ENCODE assay signal across 8 mouse cellular contexts in genomic region chr4:132072946-132073345, GRCm38 (mm10). TPM values are rescaled to one million over a fixed set of nuclear protein-coding genes. Genes with fewer than 3 reads are reported as not detected.
DNase-seq lines count a peak whose midpoint lies in the region; ATAC-seq and TF ChIP-seq lines count a peak whose summit lies in the region.

No protein-coding gene starts in this region.

- no peaks in the 10 kb centered on the region for H3K9me3 ChIP-seq in G1E (replicated peaks)

- peak; percentile 65 for DNase-seq in cerebellum, adult 9-10 months
- DNase-seq in cerebellum, postnatal 10 days = no peak
- DNase-seq in G1E (ENCODE audit: low spot score) = no peak
- DNase-seq in gastrocnemius, postnatal 25 days = peak; percentile 83
- DNase-seq in kidney, postnatal 10 days = peak; percentile 80
- DNase-seq in embryo, embryonic 11 days = no peak
- no peak for DNase-seq in right cerebral cortex, adult 2 months (ENCODE audit: low spot score in 2 of 2)

- peaks cover 55% of the 10 kb centered on the region for H3K36me3 ChIP-seq in G1E (replicated peaks)

- no peak for ATAC-seq in G1E (ENCODE audit: extremely low read depth, insufficient number of reproducible peaks, low FRiP score, poor library complexity, severe bottlenecking)
- no peak for ATAC-seq in CD4-positive, CD25-positive, alpha-beta regulatory T cell, adult 4 months

- no peak for TF ChIP-seq CTCF in G1E (IDR thresholded peaks at IDR 0.05; ENCODE audit: low read depth, low read length)

- H3K4me3 ChIP-seq in G1E (ENCODE audit: low read depth, low read length) = peak overlapping the region; percentile 93

- peaks cover 76% of the 10 kb centered on the region for H3K4me1 ChIP-seq in G1E (ENCODE audit: insufficient read depth, low read depth, low read length)

- H3K27me3 ChIP-seq in G1E (ENCODE audit: insufficient read depth, low read length) = no peaks in the 10 kb centered on the region

RNA-seq across cellular contexts. Expression of gene Gm10300, which starts 1.6 kb away (rescaled TPM):
- total RNA-seq in G1E (2014; fragmentation: Nextera tagmentation) = 0.63 and 1.2 TPM in 2 replicates
- total RNA-seq in G1E (2017) = 0.16 and 0.46 TPM in 2 replicates
- 0.26 and 0.28 TPM in 2 replicates for polyA plus RNA-seq in G1E (2012)
- total RNA-seq in gastrocnemius, postnatal 25 days (2021) = not detected
- not detected for polyA plus RNA-seq in CD4-positive, CD25-positive, alpha-beta regulatory T cell, adult 4 months (2017; shearing (Covaris generic))

RNA-seq across cellular contexts. Expression of gene Epb41, which starts 2.2 kb away (rescaled TPM):
- total RNA-seq in G1E (2014; fragmentation: Nextera tagmentation) (329 and 560 TPM in 2 replicates), G1E (2017) (97.8 and 129 TPM in 2 replicates)
- 119 and 152 TPM in 2 replicates for polyA plus RNA-seq in G1E (2012)
- total RNA-seq in gastrocnemius, postnatal 25 days (2021) = 10 to 100 TPM; 80.4 to 86.0 TPM
- polyA plus RNA-seq in CD4-positive, CD25-positive, alpha-beta regulatory T cell, adult 4 months (2017; shearing (Covaris generic)) = 10 to 100 TPM; 32.3 to 35.4 TPM

Comparison
In these comparisons a context has a peak if more than half of its experiments do, and no peak if none do; other contexts are left out.
1. DNase-seq: peak in cerebellum, adult 9-10 months (single experiment), gastrocnemius, postnatal 25 days (single experiment) and kidney, postnatal 10 days (single experiment); none in cerebellum, postnatal 10 days (0 of 2), G1E (single experiment), embryo, embryonic 11 days (single experiment) and right cerebral cortex, adult 2 months (0 of 2).